Mouse (Mus musculus) right cerebral cortex, postnatal 36 days (tissue): Measurements from ENCODE around the gene Mgll.

Experiments used
- DNase-seq, 2 experiments: peaks; one replicate each; pipeline ENCODE4 v3.0.0; 2022; ENCODE audit warnings: low spot score in 2 of 2, mixed read lengths in 1 of 2

The Mgll gene

DNA sequence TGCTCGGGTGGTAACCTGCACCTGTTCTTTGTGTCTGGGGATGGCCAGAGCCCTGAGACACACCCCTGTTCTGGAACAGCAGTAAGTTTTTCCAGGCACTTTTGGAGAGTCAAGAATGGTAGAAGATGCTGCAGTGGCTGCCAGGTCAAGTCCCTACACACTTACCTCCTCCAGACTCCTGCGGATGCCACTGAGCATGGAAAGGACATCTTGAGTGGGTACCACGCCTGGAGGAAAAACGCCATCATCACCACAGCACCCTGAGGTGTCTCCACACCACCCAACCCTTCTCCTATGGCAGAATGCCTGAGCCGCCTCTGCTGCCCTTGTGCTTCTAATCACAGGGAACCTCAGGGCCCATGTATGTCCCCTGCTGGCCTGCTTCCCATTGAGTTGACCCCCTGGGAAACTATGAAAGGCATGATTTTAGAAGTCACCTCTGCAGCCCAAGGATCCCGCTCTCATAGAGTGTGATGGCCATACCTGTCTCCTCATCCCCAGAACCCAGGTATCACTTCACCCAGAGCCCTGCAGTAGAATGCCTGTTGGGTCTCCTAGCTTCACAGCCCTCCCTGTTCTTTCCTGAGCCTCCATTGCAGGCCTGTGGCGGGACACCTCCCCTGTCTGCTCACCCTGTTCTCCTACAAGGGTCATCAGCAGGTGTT, 120.8 kb downstream of the Mgll start:
- no peak for DNase-seq

DNA sequence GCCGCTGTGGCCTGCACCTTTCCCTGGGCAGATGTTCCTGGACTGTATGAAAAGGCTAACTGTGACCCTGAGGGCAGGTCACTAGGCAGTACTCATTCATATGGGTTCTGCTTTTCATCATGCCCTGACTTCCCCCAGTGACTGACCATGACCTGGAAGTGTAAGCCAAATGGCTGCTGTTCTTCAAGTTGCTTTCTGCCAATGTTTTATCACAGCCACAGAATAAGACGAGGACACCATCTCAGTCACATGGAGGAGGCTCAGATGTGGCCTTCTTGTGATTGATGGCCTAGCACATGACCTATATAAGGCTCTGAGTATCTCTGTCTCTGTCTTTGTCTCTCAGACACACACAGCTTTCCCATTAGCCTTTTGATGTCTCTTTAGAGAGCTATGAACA, 123.4 kb downstream of the Mgll start:
- DNase-seq: no peak

GRCm38 (mm10) chr6:88849270-88849669, 125.1 kb downstream of the Mgll start:
- DNase-seq: no peak

GRCm38 (mm10) chr6:88850034-88850433, 125.8 kb downstream of the Mgll start:
- no peak for DNase-seq

- DNase-seq: no peak
Measured at GRCm38 (mm10) chr6:88854509-88854908, 130.3 kb downstream of the Mgll start.

- DNase-seq: no peak
Measured at GRCm38 (mm10) chr6:88855636-88856035, 131.4 kb downstream of the Mgll start.

DNA sequence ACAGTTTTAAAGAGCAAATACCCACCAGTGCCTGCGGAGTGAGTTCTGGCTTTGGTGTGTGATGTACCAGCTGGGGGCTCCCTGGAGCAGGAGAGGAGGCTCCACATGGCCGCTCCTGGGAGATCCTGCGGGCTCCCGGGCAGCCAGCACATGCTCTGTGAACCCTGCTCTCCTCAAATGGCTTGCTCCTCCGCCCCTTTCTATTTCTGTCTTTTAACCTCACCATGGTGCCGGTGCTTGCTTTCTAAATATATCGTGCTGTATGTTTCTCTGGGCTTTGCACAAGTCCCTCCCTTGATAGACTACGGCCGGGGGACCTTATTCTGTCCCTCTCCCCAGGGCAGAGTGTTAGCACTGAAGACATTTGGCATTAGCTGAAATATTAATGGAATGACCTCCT, 133.0 kb downstream of the Mgll start:
- no peak for DNase-seq

- no peak for DNase-seq
Measured at GRCm38 (mm10) chr6:88857830-88858229, 133.6 kb downstream of the Mgll start.

- DNase-seq: no peak
Measured at GRCm38 (mm10) chr6:88858341-88858740, 134.1 kb downstream of the Mgll start.

GRCm38 (mm10) chr6:88860914-88861313, 136.7 kb downstream of the Mgll start:
- no peak for DNase-seq

DNA sequence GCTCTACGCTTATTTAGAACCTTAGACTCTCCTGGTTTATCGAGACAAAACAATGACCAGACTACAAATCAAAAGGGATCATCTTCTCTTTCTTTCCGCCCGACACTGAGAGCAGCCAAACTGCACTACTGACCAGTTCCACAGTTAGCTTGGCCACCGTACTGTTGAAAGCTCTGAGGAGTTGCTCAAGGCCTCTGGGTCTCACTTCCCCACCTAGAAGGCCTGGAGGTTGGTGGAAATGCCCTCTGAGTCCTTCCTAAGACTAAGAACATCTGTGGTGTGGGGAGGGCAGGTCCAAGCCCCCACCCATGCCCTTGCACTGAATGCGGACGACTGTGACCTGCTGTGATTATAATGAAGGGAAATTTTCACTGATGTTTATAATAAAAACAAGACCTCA, 141.5 kb downstream of the Mgll start:
- DNase-seq: no peak

GRCm38 (mm10) chr6:88869459-88869858, 145.2 kb downstream of the Mgll start:
- peak in 1 of 2 experiments; percentile 48 for DNase-seq

DNA sequence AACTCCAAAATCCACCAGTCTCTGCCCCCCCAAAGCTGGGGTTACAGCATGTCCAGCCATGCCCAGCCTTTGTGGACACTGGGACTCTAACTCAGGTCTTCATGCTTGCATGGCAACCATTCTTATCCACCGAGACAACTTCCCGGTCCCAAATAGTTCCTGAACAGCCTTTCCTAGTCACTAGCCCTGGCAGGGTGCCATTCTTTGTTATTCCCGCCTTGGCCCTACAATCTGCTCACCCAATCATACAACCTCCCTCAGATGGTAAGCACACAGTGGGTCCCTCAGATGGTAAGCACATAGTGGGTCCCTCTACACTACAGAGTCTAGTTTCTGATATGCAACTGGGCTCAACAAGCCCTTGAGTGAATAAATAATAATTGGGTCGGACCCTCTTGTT, 146.4 kb downstream of the Mgll start:
- DNase-seq: no peak

DNA sequence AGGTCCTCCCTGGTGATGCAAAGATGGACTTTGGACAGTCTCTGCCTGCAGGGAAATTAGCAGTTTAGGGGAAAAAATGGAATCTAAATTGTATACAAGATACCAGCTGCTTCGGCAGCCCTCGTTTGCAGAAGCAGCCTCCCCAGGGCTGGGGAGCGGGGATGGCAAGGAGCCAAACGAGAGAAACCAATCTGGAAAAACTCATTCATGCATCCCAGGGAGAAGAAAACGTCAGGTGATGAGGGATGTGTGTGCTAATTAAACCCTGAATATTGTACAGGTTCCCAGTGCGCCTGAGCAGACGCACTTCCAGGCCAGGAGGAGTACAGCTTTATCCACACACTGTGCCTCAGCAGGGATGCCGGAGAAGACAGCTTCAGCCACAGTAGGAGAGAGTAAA, 147.3 kb downstream of the Mgll start:
- peak in 1 of 2 experiments; percentile 48 for DNase-seq

- no peak for DNase-seq
Measured at GRCm38 (mm10) chr6:88872811-88873210, 148.6 kb downstream of the Mgll start.

GRCm38 (mm10) chr6:88873965-88874867, 150.0 kb downstream of the Mgll start:
- DNase-seq: no peak

- peak; percentile 80 to 81 for DNase-seq
Measured at GRCm38 (mm10) chr6:88874868-88875508, 150.8 kb downstream of the Mgll start, which contains the start of gene Podxl2. TSS of gene Podxl2 (minus strand) at chr6:88875044.
